Mouse (Mus musculus) bone marrow macrophage, adult 2 months (primary cell): ENCODE results near the gene Tmem174.

Source experiments
- CTCF ChIP-seq: IDR thresholded peaks from 2 replicates; pipeline ENCODE4 v1.5.1; 2012; ENCODE audit warnings: low read depth, mild to moderate bottlenecking, low read length, moderate library complexity
- POLR2A ChIP-seq: IDR thresholded peaks from 2 replicates; pipeline ENCODE4 v1.6.1; 2012; ENCODE audit warnings: mild to moderate bottlenecking, low read depth, low read length, borderline replicate concordance

DNA sequence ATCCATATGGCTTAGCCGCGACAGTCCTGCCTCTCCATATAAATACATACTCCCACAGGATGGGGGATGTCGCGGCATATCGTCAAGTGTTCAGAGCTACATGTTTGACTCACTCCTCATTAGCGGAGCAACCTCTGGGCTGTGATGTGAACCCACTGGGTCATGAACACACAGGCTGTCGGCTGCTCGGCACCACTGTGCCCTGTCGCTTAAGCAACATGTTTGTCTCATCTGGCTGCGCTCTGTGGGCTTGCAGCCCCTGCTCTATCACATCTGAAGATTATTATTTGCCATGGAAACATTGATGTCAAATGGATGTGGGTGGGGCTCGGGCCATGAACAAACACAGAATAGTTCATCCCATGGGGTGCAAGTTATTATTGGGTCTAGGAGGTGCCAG lies 33.4 kb downstream of the Tmem174 start:
- TF ChIP-seq CTCF (no peak), POLR2A (no peak)
